Mouse (Mus musculus) small intestine, adult 2 months (tissue): ENCODE measurements at regions not wholly inside any gene's neighbourhood (a gene's known extent, or its start where the extent isn't known, plus 50 kb on each side); places are given as distances from the start of the nearest gene placed in this dataset.
A peak's percentile ranks its signal among the peaks of the same experiment; 100 is the strongest.

Experiments used
- H3K27ac ChIP-seq: fragments of 200-500 bp; 2 replicates; pipeline ENCODE4 v1.5.1; 2012; ENCODE audit warnings: low read depth, low read length, control low read depth, inconsistent platforms; ENCODE audit not compliant: insufficient read depth
- H3K27me3 ChIP-seq: fragments of 200-500 bp; 2 replicates; pipeline ENCODE4 v1.6.1; 2012; ENCODE audit warnings: mild to moderate bottlenecking, moderate library complexity, low read length, inconsistent platforms; ENCODE audit not compliant: control insufficient read depth, insufficient read depth
- H3K36me3 ChIP-seq: fragments of 200-500 bp; 2 replicates; pipeline ENCODE4 v1.6.1; 2012; ENCODE audit warnings: mild to moderate bottlenecking, low read length, control low read depth, inconsistent platforms; ENCODE audit not compliant: control insufficient read depth, insufficient read depth
- H3K4me1 ChIP-seq: fragments of 200-500 bp; 2 replicates; pipeline ENCODE4 v1.6.1; 2012; ENCODE audit warnings: low read length, inconsistent platforms, mixed read lengths; ENCODE audit not compliant: control insufficient read depth, insufficient read depth, insufficient read length
- H3K4me3 ChIP-seq: fragments of 200-500 bp; 2 replicates; pipeline ENCODE4 v1.5.1; 2012; ENCODE audit warnings: low read depth, mild to moderate bottlenecking, control low read depth, inconsistent platforms, low read length, moderate library complexity
- CTCF ChIP-seq: fragments of 200-500 bp; IDR thresholded peaks from 2 replicates; pipeline ENCODE4 v1.5.1; 2012; ENCODE audit warnings: low read depth, mild to moderate bottlenecking, control low read depth, inconsistent platforms, low read length, moderate library complexity, mixed read lengths; ENCODE audit not compliant: insufficient replicate concordance, insufficient read length; ENCODE audit errors: extremely low read depth
- POLR2A ChIP-seq: fragments of 200-500 bp; IDR thresholded peaks from 2 replicates; pipeline ENCODE4 v1.6.1; 2012; ENCODE audit warnings: low read depth, mild to moderate bottlenecking, control low read depth, inconsistent platforms, low read length, moderate library complexity
- WGBS: fragments of 180-500 bp; shearing (Covaris S2); methylation state at CpG from one replicate; pipeline ENCODE4 v1.1.7; 2018; 5-methylcytosine and 5-hydroxymethylcytosine counted together

DNA sequence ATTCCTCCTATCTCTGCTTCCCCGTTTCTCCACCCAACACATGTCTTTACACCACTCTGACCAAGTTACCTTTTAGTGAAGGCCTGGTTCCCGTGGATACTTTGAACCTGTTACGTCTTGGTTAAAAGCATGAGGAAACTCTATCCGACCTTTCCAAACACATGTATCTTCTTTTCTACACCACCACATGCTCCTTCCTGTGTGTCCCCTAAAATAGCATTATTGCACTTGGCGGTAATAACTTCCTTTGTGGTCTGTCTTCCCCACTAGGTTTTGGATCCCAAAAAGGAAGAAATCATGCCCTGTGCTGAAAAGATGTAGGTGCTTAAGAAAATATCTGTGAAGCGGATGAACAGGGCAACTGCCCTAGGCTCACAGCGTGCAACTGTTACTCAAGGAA, 153.1 kb downstream of the Tgfb2 start:
- Histone ChIP-seq H3K36me3 (no peaks in the 10 kb centered on the region), H3K4me3 (no peak overlapping the region), H3K27ac (no peak overlapping the region), H3K27me3 (no peaks in the 10 kb centered on the region), H3K4me1 (no peaks in the 10 kb centered on the region)
- 75% methylated on average over 7 of the region's 7 CpGs for WGBS
- TF ChIP-seq POLR2A, result no peak
- no peak for TF ChIP-seq CTCF

DNA sequence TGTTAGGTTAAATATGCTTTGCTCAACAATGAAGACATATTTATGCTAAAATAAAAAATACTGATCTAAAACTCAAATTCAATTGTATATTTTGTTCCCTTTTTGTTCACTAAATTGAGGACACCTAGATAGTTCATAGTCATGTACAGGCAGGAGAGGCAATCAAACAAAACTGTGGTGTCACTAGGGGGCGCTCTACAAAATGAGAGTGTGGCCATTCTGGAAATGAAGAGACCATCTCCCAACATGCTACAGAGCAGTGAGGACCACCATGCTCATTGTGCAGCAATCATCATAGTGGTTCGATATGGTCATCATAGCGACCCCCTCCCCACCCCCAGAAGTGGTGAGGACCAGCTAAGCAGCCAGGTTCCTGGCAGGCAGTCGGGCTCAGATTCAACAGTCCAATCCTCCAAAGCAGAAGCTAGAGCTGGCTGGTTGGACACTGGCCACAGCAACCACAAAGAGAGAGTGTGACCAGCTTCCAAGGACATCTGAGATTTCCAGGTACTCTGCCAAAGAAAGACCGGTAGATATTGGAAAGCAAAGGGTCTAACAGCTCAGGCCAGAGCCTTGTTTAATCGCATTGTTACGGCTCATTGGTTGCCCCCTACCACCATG, 155.4 kb downstream of the Tgfb2 start:
- no peak overlapping the region for H3K27ac ChIP-seq
- 82% methylated on average over 7 of the region's 7 CpGs for WGBS
- peak; percentile 27; the same call in 1 of the 2 replicates for TF ChIP-seq CTCF
- no peak for TF ChIP-seq POLR2A
- no peaks in the 10 kb centered on the region for H3K36me3 ChIP-seq
- no peaks in the 10 kb centered on the region for H3K4me1 ChIP-seq
- H3K4me3 ChIP-seq, result no peak overlapping the region
- H3K27me3 ChIP-seq, result no peaks in the 10 kb centered on the region

DNA sequence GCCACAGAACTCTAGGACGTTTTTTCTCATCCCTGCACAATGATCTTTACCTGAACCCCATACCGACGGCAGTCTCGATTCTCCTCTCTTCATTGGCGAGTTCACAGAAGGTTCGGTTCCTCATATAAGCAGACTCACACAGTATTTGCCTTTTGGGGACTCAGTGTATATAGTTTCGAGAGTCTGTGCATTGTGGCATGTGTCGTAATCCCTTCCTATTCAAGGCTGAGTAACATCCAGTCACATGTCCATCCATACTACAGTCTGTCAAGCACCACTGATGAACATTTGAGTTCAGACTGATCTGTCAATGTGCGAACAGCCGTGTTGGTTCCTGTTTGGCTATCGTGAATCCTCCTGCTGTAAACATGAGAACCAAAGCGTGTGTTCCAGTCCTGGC, 156.6 kb downstream of the Tgfb2 start:
- H3K4me3 ChIP-seq, result no peak overlapping the region
- 88% methylated on average over 12 of the region's 12 CpGs for WGBS
- TF ChIP-seq POLR2A (no peak), CTCF (no peak)
- no peak overlapping the region for H3K27ac ChIP-seq
- H3K27me3 ChIP-seq, result no peaks in the 10 kb centered on the region
- H3K4me1 ChIP-seq, result no peaks in the 10 kb centered on the region
- no peaks in the 10 kb centered on the region for H3K36me3 ChIP-seq

DNA sequence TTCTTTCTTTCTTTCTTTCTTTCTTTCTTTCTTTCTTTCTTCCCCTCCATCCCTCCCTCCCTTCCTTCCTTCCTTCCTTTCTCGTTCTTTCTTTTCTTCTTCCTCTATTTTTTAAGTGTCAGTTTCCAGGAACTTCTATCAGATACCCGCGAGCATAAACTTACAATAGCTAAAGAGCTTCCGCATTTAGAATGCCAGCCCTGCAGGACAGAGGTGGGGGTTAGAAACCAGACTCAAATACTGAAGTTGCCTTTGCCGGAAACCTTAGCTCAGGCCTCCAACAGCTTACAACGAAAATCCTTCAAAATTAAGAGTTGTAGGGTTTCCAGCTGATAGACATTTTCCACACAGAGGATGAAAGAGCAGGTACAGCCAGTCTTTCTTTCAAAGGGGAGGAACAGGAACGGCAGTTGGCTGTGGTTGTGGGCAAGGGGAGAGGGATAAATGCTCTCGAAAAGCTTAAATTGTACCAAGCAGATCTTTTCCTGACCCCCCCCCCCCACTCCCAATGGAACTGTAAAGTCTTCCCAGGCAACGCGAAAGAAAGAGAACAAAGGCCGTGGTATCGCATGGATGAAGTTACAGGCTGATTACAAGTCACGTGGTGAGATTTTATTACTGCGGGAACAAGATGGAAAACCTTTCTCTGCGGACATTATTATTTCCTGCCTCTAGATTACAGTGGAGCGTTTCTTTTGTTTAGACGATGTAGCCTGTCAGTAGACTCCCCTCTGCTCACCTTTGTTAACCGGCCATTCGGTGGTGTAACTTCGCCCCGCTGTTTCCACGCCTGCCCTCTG, 159.2 kb downstream of the Tgfb2 start:
- Histone ChIP-seq H3K36me3 (no peaks in the 10 kb centered on the region), H3K27me3 (no peaks in the 10 kb centered on the region), H3K4me1 (no peaks in the 10 kb centered on the region), H3K4me3 (no peak overlapping the region), H3K27ac (no peak overlapping the region)
- 69% methylated on average over 22 of the region's 22 CpGs for WGBS
- TF ChIP-seq POLR2A, result no peak
- TF ChIP-seq CTCF, result no peak

DNA sequence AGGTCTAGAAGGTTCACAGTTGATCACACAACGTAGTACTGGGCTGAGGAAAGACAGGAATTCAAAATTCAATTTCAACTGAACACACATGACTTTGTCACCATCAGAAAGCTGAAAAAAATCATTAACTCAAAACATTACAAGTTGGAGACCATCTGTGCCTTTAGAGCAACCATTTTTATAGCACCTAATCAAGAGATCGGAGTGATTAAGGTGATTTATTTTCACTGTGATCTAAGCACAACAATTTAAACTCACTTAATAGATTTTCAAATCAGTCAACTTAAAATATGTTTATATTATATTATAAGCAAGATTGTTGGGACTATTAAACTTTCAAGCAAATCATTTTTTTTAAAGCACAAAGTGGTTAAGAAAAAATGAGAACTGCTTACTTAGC, 165.7 kb downstream of the Tgfb2 start:
- 79% methylated on average over 2 of the region's 2 CpGs for WGBS
- no peak for TF ChIP-seq POLR2A
- TF ChIP-seq CTCF, result no peak
- Histone ChIP-seq H3K27me3 (no peaks in the 10 kb centered on the region), H3K36me3 (no peaks in the 10 kb centered on the region), H3K27ac (no peak overlapping the region), H3K4me1 (no peaks in the 10 kb centered on the region), H3K4me3 (no peak overlapping the region)

DNA sequence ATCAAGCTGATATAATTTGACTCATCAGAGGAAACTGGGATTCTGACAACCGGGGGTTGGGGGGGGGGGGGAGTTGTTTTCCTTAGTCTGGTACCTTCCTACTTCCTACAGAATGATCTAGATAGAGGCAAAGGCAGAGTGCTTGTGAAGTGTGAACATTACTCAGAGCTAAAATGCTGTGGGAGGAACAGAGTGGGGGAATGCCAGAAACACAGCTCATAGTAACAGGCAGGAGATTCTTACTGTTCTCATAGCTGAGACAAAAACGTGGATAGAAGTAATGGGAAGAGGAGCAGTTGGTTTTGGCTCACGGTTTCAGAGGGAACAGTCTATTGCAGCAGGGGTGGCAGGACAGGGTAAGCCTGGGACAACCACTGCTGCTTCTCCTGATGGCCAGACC, 167.6 kb downstream of the Tgfb2 start:
- TF ChIP-seq CTCF (no peak), POLR2A (no peak)
- H3K4me1 ChIP-seq, result no peaks in the 10 kb centered on the region
- H3K36me3 ChIP-seq, result no peaks in the 10 kb centered on the region
- no peak overlapping the region for H3K4me3 ChIP-seq
- H3K27me3 ChIP-seq, result no peaks in the 10 kb centered on the region
- no peak overlapping the region for H3K27ac ChIP-seq
- 64% methylated on average over 3 of the region's 3 CpGs for WGBS

DNA sequence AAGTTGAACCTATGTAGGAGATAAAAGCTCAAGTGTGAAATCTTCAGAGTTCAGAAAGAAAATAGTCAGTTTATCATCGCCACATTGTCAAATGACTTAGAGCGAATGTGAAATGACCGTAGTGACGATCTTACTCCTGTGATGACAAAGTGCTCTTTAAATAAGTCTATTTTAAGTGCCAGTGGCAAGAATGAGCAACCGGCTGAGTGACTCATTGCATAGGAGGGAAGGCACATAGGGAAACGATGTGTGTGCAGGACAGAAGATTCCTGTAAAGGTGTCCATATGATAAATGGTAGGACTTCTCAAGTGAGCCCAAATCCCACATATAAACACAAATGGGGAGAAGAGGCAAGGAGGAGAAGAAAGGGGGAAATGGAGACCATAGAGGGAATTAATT, 189.8 kb downstream of the Tgfb2 start:
- H3K27ac ChIP-seq, result no peak overlapping the region
- H3K4me3 ChIP-seq, result no peak overlapping the region
- H3K36me3 ChIP-seq, result no peaks in the 10 kb centered on the region
- H3K27me3 ChIP-seq, result no peaks in the 10 kb centered on the region
- no peaks in the 10 kb centered on the region for H3K4me1 ChIP-seq
- whole genome bisulfite sequencing, result 84% methylated on average over 6 of the region's 6 CpGs
- TF ChIP-seq CTCF, result no peak
- no peak for TF ChIP-seq POLR2A
